Mouse (Mus musculus) Patski (cell line): ENCODE results near the gene Avpi1. TPM values are rescaled to one million over a fixed set of nuclear protein-coding genes. Genes with fewer than 3 reads are reported as not detected.
A peak's percentile ranks its signal among the peaks of the same experiment; 100 is the strongest.

Experiments used
- ATAC-seq: fragments of 100-300 bp; one replicate; pipeline ENCODE4 v1.8.0; 2021
- CTCF ChIA-PET: fragments of 350-600 bp; sonication (Branson Sonifier 250); formaldehyde crosslinking; loops from one replicate; lab custom pipeline; 2022; ENCODE audit warnings: inconsistent platforms; lab: Charles Lee
- POLR2A ChIA-PET: fragments of 350-600 bp; sonication (Branson Sonifier 250); formaldehyde crosslinking; loops from one replicate; lab custom pipeline; 2022; ENCODE audit warnings: antibody characterized with exemption, inconsistent platforms; lab: Charles Lee
- DNase-seq: peaks from one replicate; pipeline ENCODE4 v3.0.0-alpha.2; 2011; ENCODE audit warnings: low read depth, low spot score
- H3K27me3 ChIP-seq: fragments of 371-371 bp; one replicate; pipeline ENCODE4 v1.5.1; 2021
- CTCF ChIP-seq: fragments of 100-300 bp; IDR thresholded peaks from one replicate; pipeline ENCODE4 v1.5.1; 2021
- in situ Hi-C: fragments of 300-500 bp; cut with MboI; formaldehyde crosslinking; loops from 3 replicates; pipeline ENCODE4 v1.11.1; 2018; ENCODE audit warnings: low pct_unique_long_range_greater_than_20kb, mixed read lengths
- polyA plus RNA-seq: library from polyadenylated mRNA; unstranded; gene quantifications from one replicate; pipeline ENCODE4 v1.2.3, GENCODE M21; 2021

Gene Avpi1
- 34.6 TPM for polyA plus RNA-seq

DNA sequence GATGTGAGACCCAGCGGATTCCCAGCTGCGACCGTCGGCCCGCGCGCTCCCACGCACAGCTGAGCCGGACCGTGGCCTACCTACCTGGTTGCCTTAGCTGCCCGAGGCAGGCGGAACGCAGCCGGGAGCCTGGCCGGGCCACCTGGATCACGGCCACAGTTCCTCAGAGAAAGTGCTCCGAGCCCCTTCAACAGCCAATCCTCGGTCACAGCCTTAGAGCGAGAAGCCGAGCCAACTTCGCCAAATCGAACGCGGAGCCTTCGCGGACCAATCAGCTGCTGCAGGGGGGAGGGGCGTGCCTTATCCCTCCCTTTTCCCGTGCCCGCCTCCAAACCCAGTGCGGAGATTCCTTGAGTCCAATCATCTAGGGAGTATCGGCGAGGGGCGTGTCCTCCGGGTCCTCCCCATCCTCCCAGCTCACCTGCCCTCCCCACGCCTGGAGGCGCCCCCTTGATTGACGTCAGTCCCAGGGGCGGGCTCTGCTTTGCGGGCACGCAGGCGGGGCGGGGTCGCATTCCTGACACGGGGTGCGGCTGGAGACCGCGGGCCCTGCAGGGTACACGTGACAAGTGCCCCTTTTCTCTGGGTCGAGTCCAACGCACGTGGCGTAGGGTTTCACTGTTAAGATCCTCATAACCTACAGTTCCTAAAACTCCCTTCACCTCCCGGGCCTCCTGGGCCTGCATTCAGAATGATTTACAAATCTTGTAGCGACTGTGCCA lies at the start of gene Avpi1:
Gene Avpi1 (minus strand): TSS at position 273 of the 722 bp plus-strand sequence.
- DNase-seq (peak; percentile 74), ATAC-seq (peak; percentile 94)
- POLR2A ChIA-PET, result interaction anchor here (0.9 to 1.3 kb wide), 4 partner anchors 16 to 136 kb away, joined by 3 to 4 read pairs (median 3); partner anchors contain the start of gene Pi4k2a
- no peaks in the 10 kb centered on the region for H3K27me3 ChIP-seq
- in situ Hi-C loops, result no loop called here
- no peak for TF ChIP-seq CTCF
- CTCF ChIA-PET, result interaction anchor here (1.3 to 6.8 kb wide), 7 partner anchors 14 to 93 kb away, joined by 3 to 49 read pairs (median 6); partner anchors contain the start of gene Ankrd2

DNA sequence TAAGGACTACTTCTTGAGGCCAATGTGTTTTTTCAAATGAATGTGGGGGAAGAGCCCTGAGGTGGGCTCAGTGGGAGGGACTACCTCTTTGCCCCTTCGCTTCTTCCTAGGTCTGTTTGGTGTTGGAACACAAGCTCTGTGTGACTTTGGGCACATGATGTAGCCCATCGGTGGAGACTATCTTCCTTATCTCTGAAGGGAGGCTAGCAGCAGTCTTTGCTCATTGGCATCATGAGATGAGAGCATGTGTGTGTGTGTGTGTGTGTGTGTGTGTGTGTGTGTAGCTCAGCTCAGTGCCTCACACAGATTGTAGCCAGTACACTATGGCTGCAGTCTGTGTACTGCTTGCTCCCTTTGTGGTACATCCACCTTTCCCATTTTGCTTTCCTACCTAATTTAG lies 48.6 kb upstream of the Avpi1 start:
- ChIA-PET CTCF (no interaction called here), POLR2A (no interaction called here)
- DNase-seq (no peak), ATAC-seq (no peak)
- in situ Hi-C loops, result no loop called here
- no peak for TF ChIP-seq CTCF
- H3K27me3 ChIP-seq, result no peaks in the 10 kb centered on the region

DNA sequence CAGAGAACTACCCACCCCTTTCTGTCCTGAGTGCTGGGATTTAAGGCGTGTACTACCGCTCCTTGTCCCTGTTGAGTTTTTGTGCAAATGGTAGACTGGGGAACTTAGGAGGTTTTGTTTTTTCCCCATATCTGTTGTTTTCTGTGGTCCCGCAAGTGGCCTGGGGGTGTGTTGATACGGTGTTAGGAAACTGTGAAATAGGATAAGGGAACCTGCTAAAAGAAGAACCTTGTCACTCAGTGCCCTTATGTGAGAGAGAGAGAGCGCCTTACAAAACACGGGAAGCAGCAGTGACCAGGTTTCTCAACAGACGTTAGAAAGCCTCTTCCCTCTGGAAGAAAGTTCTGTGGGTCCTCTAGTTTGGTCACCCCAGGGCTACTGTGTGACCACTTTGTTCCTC lies 48.0 kb upstream of the Avpi1 start:
- ChIA-PET POLR2A (no interaction called here), CTCF (no interaction called here)
- in situ Hi-C loops, result no loop called here
- TF ChIP-seq CTCF, result no peak
- no peak for DNase-seq
- H3K27me3 ChIP-seq, result no peaks in the 10 kb centered on the region
- ATAC-seq, result no peak

DNA sequence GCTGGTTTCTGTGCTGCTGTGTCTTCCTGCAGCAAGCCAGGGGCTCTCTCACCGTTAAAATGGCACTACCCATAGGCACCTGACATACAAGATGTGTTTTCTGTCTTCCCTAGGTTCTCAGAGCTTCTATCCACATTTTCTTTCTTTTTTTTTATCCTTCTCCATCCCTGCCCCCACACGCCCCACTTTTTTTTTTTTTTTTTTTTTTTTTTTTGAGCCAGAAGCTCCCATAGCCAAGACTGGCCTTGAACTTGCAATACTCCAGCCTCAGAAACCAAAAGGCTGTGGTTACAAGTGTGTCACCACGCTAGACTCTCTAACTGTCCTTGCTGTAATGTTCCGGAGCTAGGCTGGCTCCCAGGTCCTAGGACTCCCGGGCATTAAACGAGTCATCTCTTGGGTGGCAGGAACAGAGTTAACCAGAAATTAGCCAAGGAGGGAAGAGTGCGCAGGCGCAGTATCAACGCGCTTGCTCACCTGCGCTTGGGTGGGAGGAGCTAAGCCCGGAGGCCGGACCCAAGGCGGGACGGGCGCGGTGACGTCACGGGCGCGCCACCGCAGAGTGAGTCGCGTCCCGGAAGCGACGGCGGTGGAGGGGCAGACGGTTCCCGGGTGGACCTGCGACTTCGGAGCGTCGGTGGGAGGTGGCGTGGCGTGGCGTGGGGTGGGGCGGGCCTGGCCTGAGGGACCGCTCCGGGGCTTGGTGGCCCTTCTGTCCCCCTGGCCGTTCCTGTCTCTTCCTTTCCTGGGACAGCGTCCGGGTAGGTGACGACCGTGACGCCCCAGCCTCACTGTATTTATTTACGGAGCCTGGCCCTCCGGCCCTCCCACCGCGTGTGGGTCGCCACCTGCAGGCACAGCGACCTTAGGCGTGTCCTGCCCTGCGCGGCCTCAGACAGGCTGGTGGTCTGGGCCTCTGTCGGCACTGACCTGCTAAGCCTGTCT lies 41.4 kb upstream of the Avpi1 start:
- peak; percentile 90 for DNase-seq

DNA sequence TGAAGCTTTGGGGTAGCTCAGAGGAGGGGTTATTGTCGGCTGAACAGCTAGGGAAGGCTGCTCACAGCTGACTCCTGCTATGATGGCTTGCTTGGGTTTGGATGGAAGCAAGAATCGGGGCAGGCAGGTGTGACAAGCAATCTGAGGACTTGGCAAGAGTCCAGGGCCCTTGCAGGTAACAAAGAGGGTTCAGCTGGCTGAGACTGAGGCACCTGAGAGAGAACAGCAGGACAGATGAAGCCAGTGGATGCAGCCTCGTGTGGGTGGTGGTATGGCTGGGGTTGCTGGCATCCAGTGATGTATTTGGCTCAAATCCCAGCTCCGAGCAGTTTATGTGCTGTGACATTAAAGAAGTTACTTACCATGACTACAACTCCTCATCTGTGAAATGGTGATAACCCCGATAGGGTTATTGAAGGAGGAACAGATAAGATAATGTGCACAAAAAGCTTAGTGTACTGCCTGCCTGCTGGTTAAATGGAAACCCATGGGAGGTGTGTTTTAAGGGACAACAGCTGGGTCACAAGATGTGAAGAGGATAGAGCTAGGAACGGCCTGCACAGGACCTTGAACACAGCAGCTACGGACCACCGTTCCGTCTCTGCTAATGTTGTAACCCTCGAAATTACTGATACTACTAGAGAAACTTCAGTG lies 40.6 kb upstream of the Avpi1 start:
- DNase-seq, result no peak
- in situ Hi-C loops, result no loop called here

More for the DNA sequence above, 41.4 kb upstream of the Avpi1 start:
- peak; percentile 81 for ATAC-seq
- in situ Hi-C loops, result no loop called here
- POLR2A ChIA-PET, result interaction anchor here (0.7 to 1.0 kb wide), 5 partner anchors 16 to 1354 kb away, joined by 3 to 8 read pairs (median 4); no protein-coding TSS in a partner anchor
- CTCF ChIA-PET, result interaction anchor here (1.3 to 9.1 kb wide), 4 partner anchors 20 to 144 kb away, joined by 3 to 97 read pairs (median 21); partner anchors contain the start of gene Ankrd2
- H3K27me3 ChIP-seq, result no peaks in the 10 kb centered on the region
- TF ChIP-seq CTCF, result no peak

DNA sequence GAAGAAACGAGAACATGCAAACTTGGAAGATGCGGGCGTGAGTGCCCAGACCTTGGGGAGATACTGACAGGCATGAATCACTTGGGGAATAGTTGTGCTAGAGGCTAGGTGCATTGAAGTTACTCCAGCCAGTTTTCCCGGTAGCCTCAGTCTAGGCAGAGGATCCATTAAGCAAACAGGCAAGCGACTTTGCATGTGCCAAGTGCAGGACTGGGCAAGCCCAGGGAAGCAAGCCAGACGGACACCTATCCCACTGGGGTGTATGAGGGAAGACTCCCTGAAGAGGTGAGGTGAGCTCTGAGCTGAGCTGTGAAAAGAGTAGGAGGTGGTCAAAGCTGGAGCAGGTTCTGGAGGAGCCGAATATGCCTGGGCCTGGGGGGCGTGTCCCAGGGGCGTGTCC lies 38.6 kb upstream of the Avpi1 start:
- ATAC-seq, result no peak
- in situ Hi-C loops, result no loop called here
- no peak for TF ChIP-seq CTCF
- DNase-seq, result no peak
- CTCF ChIA-PET, result interaction anchor here (1.1 to 9.1 kb wide), 4 partner anchors 17 to 133 kb away, joined by 3 to 97 read pairs (median 22); partner anchors contain the start of gene Pi4k2a
- POLR2A ChIA-PET, result interaction anchor here (1.4 kb wide), 1 partner anchor 23 kb away, joined by 4 read pairs; no protein-coding TSS in a partner anchor
- H3K27me3 ChIP-seq, result peaks cover 3% of the 10 kb centered on the region

More for the DNA sequence above, 40.6 kb upstream of the Avpi1 start:
- ATAC-seq, result no peak
- no peaks in the 10 kb centered on the region for H3K27me3 ChIP-seq
- ChIA-PET POLR2A (interaction anchor here (0.7 to 0.9 kb wide), 3 partner anchors 15 to 432 kb away, joined by 4 to 8 read pairs (median 5); no protein-coding TSS in a partner anchor), CTCF (interaction anchor here (1.3 to 9.1 kb wide), 4 partner anchors 19 to 143 kb away, joined by 3 to 97 read pairs (median 21); partner anchors contain the start of gene Ankrd2)
- TF ChIP-seq CTCF, result no peak

DNA sequence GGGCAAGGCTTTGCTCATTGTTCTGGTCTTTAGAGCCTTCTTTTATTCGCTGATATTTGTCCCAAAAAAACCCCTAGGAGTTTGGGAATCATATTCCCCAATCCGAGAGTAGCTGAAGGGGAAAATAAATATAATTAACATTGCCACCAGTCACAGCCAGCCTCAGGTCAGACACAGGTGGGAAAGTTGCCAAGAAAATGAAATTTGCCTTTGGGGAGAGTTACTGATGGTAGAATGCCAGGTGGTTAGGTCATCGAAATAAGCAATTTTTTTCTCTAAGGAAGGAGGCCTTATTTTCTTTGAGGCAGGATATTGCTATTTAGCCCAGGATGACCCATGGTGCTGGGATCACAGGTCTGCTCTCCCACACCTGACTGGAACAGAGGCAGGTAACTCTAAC lies 37.9 kb upstream of the Avpi1 start:
- H3K27me3 ChIP-seq, result peaks cover 3% of the 10 kb centered on the region
- no peak for ATAC-seq
- no peak for DNase-seq
- no peak for TF ChIP-seq CTCF
- CTCF ChIA-PET, result interaction anchor here (0.7 to 9.1 kb wide), 14 partner anchors 8 to 386 kb away, joined by 3 to 97 read pairs (median 3); partner anchors contain the start of genes Hoga1 and Pi4k2a
- POLR2A ChIA-PET, result interaction anchor here (1.4 to 1.7 kb wide), 2 partner anchors 18 to 22 kb away, joined by 4 to 10 read pairs; no protein-coding TSS in a partner anchor
- in situ Hi-C loops, result no loop called here

DNA sequence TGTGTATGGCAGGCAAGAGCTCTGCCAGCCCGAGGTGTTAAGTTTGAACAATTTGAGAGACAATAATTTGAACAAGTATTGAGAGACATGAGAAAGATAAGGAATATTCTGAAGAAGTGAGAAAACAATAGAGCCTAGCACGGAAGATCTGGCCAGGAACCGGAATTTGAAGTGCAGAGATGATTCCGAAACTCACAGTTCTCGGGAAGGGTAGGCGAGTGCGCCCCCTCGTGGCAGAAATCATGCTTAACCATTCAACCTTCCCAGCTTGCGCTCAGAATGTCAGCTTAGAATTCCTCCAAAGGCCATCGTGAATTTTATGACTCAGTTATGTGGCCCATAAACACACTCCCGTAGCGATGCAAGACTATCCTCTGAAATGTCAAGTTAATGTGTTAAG lies 37.3 kb upstream of the Avpi1 start:
- peaks cover 3% of the 10 kb centered on the region for H3K27me3 ChIP-seq
- no peak for DNase-seq
- ATAC-seq, result peak; percentile 24
- in situ Hi-C loops, result no loop called here
- TF ChIP-seq CTCF, result peak; percentile 96
- ChIA-PET CTCF (interaction anchor here (0.6 to 9.1 kb wide), 18 partner anchors 8 to 387 kb away, joined by 3 to 97 read pairs (median 3); partner anchors contain the start of genes Ankrd2, Avpi1, Hoga1 and Pi4k2a), POLR2A (interaction anchor here (0.8 to 1.7 kb wide), 3 partner anchors 14 to 21 kb away, joined by 4 to 10 read pairs (median 7); no protein-coding TSS in a partner anchor)

DNA sequence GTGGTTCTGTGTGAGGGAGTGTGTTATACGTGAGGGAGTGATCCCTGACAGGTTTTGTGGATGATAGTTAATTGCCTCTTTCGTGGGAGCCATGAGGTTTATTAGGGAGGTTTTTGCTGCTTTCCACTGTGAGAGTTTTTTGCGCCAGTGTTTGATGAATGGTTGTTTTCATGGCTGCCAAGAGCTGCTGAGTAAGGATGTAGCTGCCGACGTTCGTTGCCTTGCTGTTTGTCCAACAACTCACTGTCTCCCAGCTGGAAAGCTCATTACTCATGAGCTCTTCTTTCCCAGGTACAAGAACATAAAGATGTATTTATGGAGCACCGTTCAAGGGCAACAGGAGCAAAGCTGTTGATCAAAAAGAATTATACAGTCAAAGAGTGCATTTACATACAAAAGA lies 35.3 kb upstream of the Avpi1 start:
- in situ Hi-C loops, result no loop called here
- peaks cover 3% of the 10 kb centered on the region for H3K27me3 ChIP-seq
- no peak for DNase-seq
- no peak for ATAC-seq
- ChIA-PET CTCF (interaction anchor here (0.7 to 9.1 kb wide), 4 partner anchors 14 to 129 kb away, joined by 5 to 97 read pairs (median 8); partner anchors contain the start of genes Ankrd2 and Hoga1), POLR2A (no interaction called here)
- no peak for TF ChIP-seq CTCF
